Mouse (Mus musculus): ENCODE measurements around the gene Cdk1. TPM values are rescaled to one million over a fixed set of nuclear protein-coding genes. Genes with fewer than 3 reads are reported as not detected.
"Not testable (repeated sequence)": the region's sequence is repeated elsewhere in the genome, so short reads cannot be mapped to it uniquely, and the experiment has no call there.

Gene Cdk1
- polyA plus RNA-seq, 1 experiment = not detected

- WGBS = 97% methylated on average over 1 of the region's 1 CpGs
These were observed 30.4 kb upstream of the Cdk1 start for GRCm38 (mm10) chr10:69383186-69383585.

GRCm38 (mm10) chr10:69375154-69375553 is 22.4 kb upstream of the Cdk1 start:
- WGBS = 66% methylated on average over 7 of the region's 7 CpGs
- H3K27ac ChIP-seq (ENCODE audit: insufficient read depth, low read depth, low read length) = no peak overlapping the region
- TF ChIP-seq POLR2A (IDR thresholded peaks at IDR 0.05; ENCODE audit: insufficient read depth, low read depth, low read length) (no peak), CTCF (IDR thresholded peaks at IDR 0.05; ENCODE audit: insufficient read depth, low read depth, low read length) (no peak)
- H3K4me1 ChIP-seq (ENCODE audit: control insufficient read depth, insufficient read depth, low read length) = peaks cover 16% of the 10 kb centered on the region
- no peak overlapping the region for H3K4me3 ChIP-seq (ENCODE audit: insufficient read depth, low read depth, low read length)

More at GRCm38 (mm10) chr10:69383186-69383585, 30.4 kb upstream of the Cdk1 start:
- no peak overlapping the region for H3K27ac ChIP-seq (ENCODE audit: insufficient read depth, low read depth, low read length)
- TF ChIP-seq POLR2A (IDR thresholded peaks at IDR 0.05; ENCODE audit: insufficient read depth, low read depth, low read length) (no peak), CTCF (IDR thresholded peaks at IDR 0.05; ENCODE audit: insufficient read depth, low read depth, low read length) (no peak)
- H3K4me3 ChIP-seq (ENCODE audit: insufficient read depth, low read depth, low read length) = no peak overlapping the region
- H3K4me1 ChIP-seq (ENCODE audit: control insufficient read depth, insufficient read depth, low read length) = no peaks in the 10 kb centered on the region

- TF ChIP-seq POLR2A (IDR thresholded peaks at IDR 0.05; ENCODE audit: insufficient read depth, low read depth, low read length) = no peak
- no peak for TF ChIP-seq CTCF (IDR thresholded peaks at IDR 0.05; ENCODE audit: insufficient read depth, low read depth, low read length)
- no peak overlapping the region for H3K4me3 ChIP-seq (ENCODE audit: insufficient read depth, low read depth, low read length)
- 0 out of 2 replicates have a peak overlapping the region, but pooled peaks have one; percentile 16 for H3K27ac ChIP-seq (ENCODE audit: insufficient read depth, low read depth, low read length)
- 39% methylated on average over 10 of the region's 10 CpGs for WGBS
- H3K4me1 ChIP-seq (ENCODE audit: control insufficient read depth, insufficient read depth, low read length) = peaks cover 16% of the 10 kb centered on the region
These were observed 21.2 kb upstream of the Cdk1 start for GRCm38 (mm10) chr10:69373796-69374550.

- Histone ChIP-seq H3K27ac (ENCODE audit: insufficient read depth, low read depth, low read length) (no peak overlapping the region), H3K4me3 (ENCODE audit: insufficient read depth, low read depth, low read length) (no peak overlapping the region), H3K4me1 (ENCODE audit: control insufficient read depth, insufficient read depth, low read length) (peaks cover 16% of the 10 kb centered on the region)
- 65% methylated on average over 14 of the region's 14 CpGs for WGBS
- TF ChIP-seq CTCF (IDR thresholded peaks at IDR 0.05; ENCODE audit: insufficient read depth, low read depth, low read length) (no peak), POLR2A (IDR thresholded peaks at IDR 0.05; ENCODE audit: insufficient read depth, low read depth, low read length) (no peak)
These were observed 19.3 kb upstream of the Cdk1 start for GRCm38 (mm10) chr10:69372061-69372460.

GRCm38 (mm10) chr10:69371441-69371840 is 18.7 kb upstream of the Cdk1 start:
- TF ChIP-seq POLR2A (IDR thresholded peaks at IDR 0.05; ENCODE audit: insufficient read depth, low read depth, low read length) = no peak
- peak; percentile 54; the same call in 1 of the 2 replicates for TF ChIP-seq CTCF (IDR thresholded peaks at IDR 0.05; ENCODE audit: insufficient read depth, low read depth, low read length)
- Histone ChIP-seq H3K4me1 (ENCODE audit: control insufficient read depth, insufficient read depth, low read length) (peaks cover 17% of the 10 kb centered on the region), H3K27ac (ENCODE audit: insufficient read depth, low read depth, low read length) (no peak overlapping the region), H3K4me3 (ENCODE audit: insufficient read depth, low read depth, low read length) (no peak overlapping the region)
- 17% methylated on average over 10 of the region's 10 CpGs for WGBS

GRCm38 (mm10) chr10:69369321-69369720 is 16.6 kb upstream of the Cdk1 start:
- 87% methylated on average over 6 of the region's 6 CpGs for WGBS
- H3K27ac ChIP-seq (ENCODE audit: insufficient read depth, low read depth, low read length) = no peak overlapping the region
- H3K4me3 ChIP-seq (ENCODE audit: insufficient read depth, low read depth, low read length) = no peak overlapping the region
- no peak for TF ChIP-seq POLR2A (IDR thresholded peaks at IDR 0.05; ENCODE audit: insufficient read depth, low read depth, low read length)
- TF ChIP-seq CTCF (IDR thresholded peaks at IDR 0.05; ENCODE audit: insufficient read depth, low read depth, low read length) = no peak
- H3K4me1 ChIP-seq (ENCODE audit: control insufficient read depth, insufficient read depth, low read length) = peaks cover 18% of the 10 kb centered on the region

- TF ChIP-seq POLR2A (IDR thresholded peaks at IDR 0.05; ENCODE audit: insufficient read depth, low read depth, low read length) (no peak), CTCF (IDR thresholded peaks at IDR 0.05; ENCODE audit: insufficient read depth, low read depth, low read length) (peak; percentile 58; the same call in 1 of the 2 replicates)
- 85% methylated on average over 13 of the region's 13 CpGs for WGBS
These were observed 14.2 kb upstream of the Cdk1 start for GRCm38 (mm10) chr10:69366877-69367387.

GRCm38 (mm10) chr10:69366208-69366607 is 13.5 kb upstream of the Cdk1 start:
- H3K27ac ChIP-seq (ENCODE audit: insufficient read depth, low read depth, low read length) = no peak overlapping the region
- no peak for TF ChIP-seq CTCF (IDR thresholded peaks at IDR 0.05; ENCODE audit: insufficient read depth, low read depth, low read length)
- no peak for TF ChIP-seq POLR2A (IDR thresholded peaks at IDR 0.05; ENCODE audit: insufficient read depth, low read depth, low read length)
- no peak overlapping the region for H3K4me3 ChIP-seq (ENCODE audit: insufficient read depth, low read depth, low read length)
- 88% methylated on average over 11 of the region's 11 CpGs for WGBS
- H3K4me1 ChIP-seq (ENCODE audit: control insufficient read depth, insufficient read depth, low read length) = peaks cover 9% of the 10 kb centered on the region

More at GRCm38 (mm10) chr10:69366877-69367387, 14.2 kb upstream of the Cdk1 start:
- Histone ChIP-seq H3K4me1 (ENCODE audit: control insufficient read depth, insufficient read depth, low read length) (peaks cover 9% of the 10 kb centered on the region), H3K27ac (ENCODE audit: insufficient read depth, low read depth, low read length) (no peak overlapping the region), H3K4me3 (ENCODE audit: insufficient read depth, low read depth, low read length) (no peak overlapping the region)

- Histone ChIP-seq H3K4me1 (ENCODE audit: control insufficient read depth, insufficient read depth, low read length) (no peaks in the 10 kb centered on the region), H3K4me3 (ENCODE audit: insufficient read depth, low read depth, low read length) (no peak overlapping the region), H3K27ac (ENCODE audit: insufficient read depth, low read depth, low read length) (no peak overlapping the region)
- TF ChIP-seq POLR2A (IDR thresholded peaks at IDR 0.05; ENCODE audit: insufficient read depth, low read depth, low read length) (no peak), CTCF (IDR thresholded peaks at IDR 0.05; ENCODE audit: insufficient read depth, low read depth, low read length) (no peak)
- 97% methylated on average over 1 of the region's 1 CpGs for WGBS
These were observed 6.9 kb upstream of the Cdk1 start for GRCm38 (mm10) chr10:69359666-69360065.

- WGBS = 30% methylated on average over 5 of the region's 5 CpGs
- not testable (repeated sequence) for H3K27ac ChIP-seq (ENCODE audit: insufficient read depth, low read depth, low read length); H3K4me1 ChIP-seq (ENCODE audit: control insufficient read depth, insufficient read depth, low read length)
- H3K4me3 ChIP-seq (ENCODE audit: insufficient read depth, low read depth, low read length) = 0 out of 2 replicates have a peak overlapping the region, but pooled peaks have one; percentile 46
These were observed 345 bp upstream of the Cdk1 start for GRCm38 (mm10) chr10:69353086-69353479.

Measured in olfactory bulb, adult 2 months (tissue).